In genomic region chr10:44003551-44004151, GRCm38 (mm10) we compare ENCODE assay signal across 8 mouse cellular contexts.
DNase-seq lines count a peak whose midpoint lies in the region; ATAC-seq and TF ChIP-seq lines count a peak whose summit lies in the region.

No protein-coding gene starts in this region.

- no peaks in the 10 kb centered on the region for H3K9me3 ChIP-seq in liver, embryonic 15.5 days (replicated peaks)

- WGBS in cerebellum, adult 2 months: under 1% methylated on average over 68 of the region's 68 CpGs
- WGBS in liver, embryonic 15.5 days (ENCODE audit: insufficient replicate concordance): under 1% methylated on average over 68 of the region's 68 CpGs

- no peak for TF ChIP-seq POLR2A in cerebellum, adult 2 months (IDR thresholded peaks at IDR 0.05; ENCODE audit: borderline replicate concordance, insufficient read depth, low read length)

- H3K4me1 ChIP-seq in cerebellum, adult 2 months (ENCODE audit: control insufficient read depth, insufficient read depth, low read length): no peaks in the 10 kb centered on the region
- H3K4me1 ChIP-seq in liver, embryonic 15.5 days (replicated peaks): peaks cover 37% of the 10 kb centered on the region

- peak; percentile 77 for ATAC-seq in inflammation-experienced regulatory T-cells, adult 6 months
- peak; percentile 43; the same call in 1 of the 2 replicates for ATAC-seq in liver, embryonic 15.5 days (ENCODE audit: insufficient read depth)

- DNase-seq in cerebellum, adult 2 months: no peak
- no peak for DNase-seq in cerebellum, adult 9-10 months
- DNase-seq in adrenal gland, postnatal 4 days (ENCODE audit: low spot score in 2 of 2): peak; percentile 19 to 33
- DNase-seq in gastrocnemius, postnatal 25 days: peak; percentile 54
- peak; percentile 66 to 75 for DNase-seq in natural killer cell, adult 2 months (ENCODE audit: low spot score in 2 of 2)
- peak; percentile 14 for DNase-seq in testis, postnatal 14 days (ENCODE audit: low spot score)

- TF ChIP-seq CTCF in cerebellum, adult 2 months (IDR thresholded peaks at IDR 0.05; ENCODE audit: borderline replicate concordance, insufficient read depth, low read depth, low read length): no peak

- no peak overlapping the region for H3K27ac ChIP-seq in cerebellum, adult 2 months (ENCODE audit: insufficient read depth, low read length)
- H3K27ac ChIP-seq in liver, embryonic 15.5 days (replicated peaks): no peak overlapping the region

- peaks cover 12% of the 10 kb centered on the region; the same call in 1 of the 2 replicates for H3K27me3 ChIP-seq in cerebellum, adult 2 months (ENCODE audit: control insufficient read depth, insufficient read depth, low read length)
- H3K27me3 ChIP-seq in liver, embryonic 15.5 days: peaks cover 85% of the 10 kb centered on the region

- H3K36me3 ChIP-seq in liver, embryonic 15.5 days (replicated peaks): no peaks in the 10 kb centered on the region

- H3K4me2 ChIP-seq in liver, embryonic 15.5 days: peak overlapping the region; percentile 72

- peak overlapping the region; percentile 45 for H3K9ac ChIP-seq in liver, embryonic 15.5 days

- H3K4me3 ChIP-seq in cerebellum, adult 2 months (replicated peaks; ENCODE audit: insufficient read depth, low read depth, low read length): peak overlapping the region; percentile 14
- peak overlapping the region; percentile 67 for H3K4me3 ChIP-seq in liver, embryonic 15.5 days (replicated peaks)

Comparison
In these comparisons a context has a peak if more than half of its experiments do, and no peak if none do; other contexts are left out.
1. DNase-seq: peak in adrenal gland, postnatal 4 days (2 of 2), gastrocnemius, postnatal 25 days (single experiment), natural killer cell, adult 2 months (2 of 2) and testis, postnatal 14 days (single experiment); none in cerebellum, adult 2 months (0 of 2) and cerebellum, adult 9-10 months (single experiment).